Mouse (Mus musculus) forebrain, embryonic 10.5 days (tissue): ENCODE data around the gene Morn1. TPM values are rescaled to one million over a fixed set of nuclear protein-coding genes. Genes with fewer than 3 reads are reported as not detected.

Source experiments
- DNase-seq: peaks from one replicate; pipeline ENCODE4 v3.0.0-alpha.2; 2017; ENCODE audit warnings: low spot score; ENCODE audit errors: extremely low spot score
- H3K27ac ChIP-seq: fragments of 300-500 bp; sonication (generic); 2 replicates; pipeline ENCODE4 v1.5.1; 2016; ENCODE audit warnings: mild to moderate bottlenecking
- H3K27me3 ChIP-seq: fragments of 300-500 bp; sonication (generic); 2 replicates; pipeline ENCODE4 v1.6.1; 2016; ENCODE audit warnings: mild to moderate bottlenecking; ENCODE audit not compliant: poor library complexity, severe bottlenecking
- H3K36me3 ChIP-seq: fragments of 300-500 bp; sonication (generic); replicated peaks from 2 replicates; pipeline ENCODE4 v1.6.1; 2016; ENCODE audit warnings: mild to moderate bottlenecking, moderate library complexity
- H3K4me1 ChIP-seq: fragments of 300-500 bp; sonication (generic); 2 replicates; pipeline ENCODE4 v1.6.1; 2016
- H3K4me3 ChIP-seq: fragments of 300-500 bp; sonication (generic); 2 replicates; pipeline ENCODE4 v1.5.1; 2016; ENCODE audit warnings: mild to moderate bottlenecking, moderate library complexity
- H3K9me3 ChIP-seq: fragments of 300-500 bp; sonication (generic); 2 replicates; pipeline ENCODE4 v1.6.1; 2016; ENCODE audit warnings: mild to moderate bottlenecking, moderate library complexity
- WGBS: fragments of 180-500 bp; shearing (Covaris S2); methylation state at CpG from one replicate; pipeline ENCODE4 v1.1.7; 2016; 5-methylcytosine and 5-hydroxymethylcytosine counted together
- polyA plus RNA-seq: library from polyadenylated mRNA; unstranded; fragments of >200 nt; fragmentation: Nextera tagmentation; extraction: Ambion mirVana; gene quantifications from 2 replicates; pipeline ENCODE4 v1.2.1, GENCODE M21; 2016

Morn1 gene
- polyA plus RNA-seq, 1 experiment from 2014 or later, result 6.8 TPM

DNA sequence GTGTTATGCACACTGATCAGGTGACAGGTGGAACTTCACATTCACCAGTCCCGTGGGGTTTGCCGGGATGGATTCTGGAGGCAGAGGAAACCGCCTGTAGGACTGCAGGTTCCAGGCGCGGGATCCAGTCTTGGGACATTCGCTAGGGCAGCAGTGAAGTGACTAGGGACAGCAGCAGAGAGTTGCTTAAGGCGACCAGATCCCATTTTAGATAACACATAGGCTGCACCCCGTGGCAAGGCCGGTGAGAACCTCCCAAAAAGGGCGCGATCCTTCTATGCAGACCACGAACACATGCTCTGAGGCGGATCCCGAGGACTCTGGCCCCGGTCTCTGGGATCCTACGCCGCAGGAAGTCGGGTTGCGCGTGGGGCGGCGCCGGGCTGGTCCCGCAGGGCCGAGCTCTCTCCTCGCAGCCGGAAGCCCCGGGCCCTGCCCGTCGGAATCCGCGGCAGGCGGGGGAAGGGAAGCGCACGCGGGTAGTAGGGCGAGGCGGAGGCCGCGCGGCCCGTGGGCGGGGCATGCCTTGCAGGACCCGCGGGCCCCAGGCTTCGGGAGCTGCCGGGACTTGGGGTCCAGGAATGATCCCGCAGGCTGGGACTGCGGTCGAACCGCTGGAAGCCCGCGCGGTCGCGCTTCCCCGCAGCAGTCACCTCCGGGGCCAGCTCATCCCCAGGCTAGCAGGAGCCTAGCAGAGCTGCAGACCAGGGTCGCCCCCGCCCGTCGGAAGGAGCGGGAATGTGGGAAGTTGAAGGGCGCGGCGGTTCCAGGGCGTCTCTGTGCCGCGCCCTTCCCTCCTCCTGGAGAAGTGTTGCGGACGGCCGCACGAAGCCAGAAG is 64.1 kb downstream of the Morn1 start:
- H3K27me3 ChIP-seq, result peaks cover 37% of the 10 kb centered on the region
- peak overlapping the region; percentile 84 for H3K27ac ChIP-seq
- H3K4me1 ChIP-seq, result peaks cover 55% of the 10 kb centered on the region
- H3K36me3 ChIP-seq, result peaks cover 33% of the 10 kb centered on the region
- 7% methylated on average over 73 of the region's 73 CpGs for WGBS
- no peaks in the 10 kb centered on the region for H3K9me3 ChIP-seq
- peak; percentile 68 for DNase-seq
- H3K4me3 ChIP-seq, result peak overlapping the region; percentile 55

DNA sequence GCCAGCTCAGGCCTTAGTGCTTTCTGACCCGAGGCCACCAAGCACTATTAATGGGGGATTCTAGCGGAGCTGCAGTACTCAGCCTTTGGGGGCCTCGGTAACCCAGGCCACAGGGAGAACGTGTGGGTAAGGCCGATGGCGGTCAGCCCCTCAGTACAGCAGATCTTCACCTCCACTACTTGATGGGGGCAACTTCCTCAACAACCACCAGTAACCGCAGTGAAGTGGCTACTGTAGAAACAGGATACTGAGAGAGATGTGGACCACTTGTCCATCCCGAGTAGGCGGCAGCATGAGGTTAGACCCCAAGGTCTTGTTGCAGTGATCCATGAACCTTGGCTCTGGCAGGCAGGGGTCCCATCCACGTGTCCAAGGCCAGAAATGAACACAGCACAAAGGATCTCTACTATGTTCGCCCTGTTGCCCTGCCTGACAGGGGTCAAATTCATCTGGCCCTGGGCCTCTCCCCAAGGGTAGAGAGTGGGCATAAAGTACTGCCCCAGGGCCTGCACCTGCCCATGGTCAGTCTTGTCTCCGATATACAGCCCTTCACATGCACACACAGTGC is 64.9 kb downstream of the Morn1 start:
- no peak for DNase-seq
- no peaks in the 10 kb centered on the region for H3K9me3 ChIP-seq
- H3K27ac ChIP-seq, result peak overlapping the region; percentile 84
- H3K4me3 ChIP-seq, result peak overlapping the region; percentile 55
- H3K4me1 ChIP-seq, result peaks cover 47% of the 10 kb centered on the region
- 52% methylated on average over 12 of the region's 12 CpGs for WGBS
- H3K36me3 ChIP-seq, result peaks cover 41% of the 10 kb centered on the region
- H3K27me3 ChIP-seq, result peaks cover 37% of the 10 kb centered on the region

DNA sequence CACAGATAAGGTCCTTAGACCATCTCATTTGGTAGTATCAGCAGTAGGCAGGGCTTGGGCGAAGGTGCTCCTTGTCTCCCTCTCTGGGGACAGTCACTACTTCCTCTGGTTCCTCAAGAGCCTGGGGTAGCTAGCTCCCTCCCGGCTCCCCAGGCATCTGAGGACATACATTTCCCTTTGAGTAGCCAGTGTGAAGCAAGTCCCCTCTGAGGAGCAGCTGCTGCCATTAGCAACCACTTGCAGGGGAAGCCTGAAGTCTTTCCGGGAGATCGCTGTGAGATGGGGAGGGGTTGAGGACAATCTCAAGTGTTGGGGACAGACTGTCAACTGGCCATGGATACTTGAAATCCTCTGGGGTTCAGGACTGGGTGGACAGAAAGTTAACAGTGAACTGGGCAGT is 65.5 kb downstream of the Morn1 start:
- H3K36me3 ChIP-seq, result peaks cover 46% of the 10 kb centered on the region
- H3K27me3 ChIP-seq, result peaks cover 37% of the 10 kb centered on the region
- peaks cover 47% of the 10 kb centered on the region for H3K4me1 ChIP-seq
- 88% methylated on average over 4 of the region's 4 CpGs for WGBS
- DNase-seq, result no peak
- H3K27ac ChIP-seq, result peak overlapping the region; percentile 84; the same call in 1 of the 2 replicates
- H3K9me3 ChIP-seq, result no peaks in the 10 kb centered on the region
- 0 out of 2 replicates have a peak overlapping the region, but pooled peaks have one; percentile 55 for H3K4me3 ChIP-seq

DNA sequence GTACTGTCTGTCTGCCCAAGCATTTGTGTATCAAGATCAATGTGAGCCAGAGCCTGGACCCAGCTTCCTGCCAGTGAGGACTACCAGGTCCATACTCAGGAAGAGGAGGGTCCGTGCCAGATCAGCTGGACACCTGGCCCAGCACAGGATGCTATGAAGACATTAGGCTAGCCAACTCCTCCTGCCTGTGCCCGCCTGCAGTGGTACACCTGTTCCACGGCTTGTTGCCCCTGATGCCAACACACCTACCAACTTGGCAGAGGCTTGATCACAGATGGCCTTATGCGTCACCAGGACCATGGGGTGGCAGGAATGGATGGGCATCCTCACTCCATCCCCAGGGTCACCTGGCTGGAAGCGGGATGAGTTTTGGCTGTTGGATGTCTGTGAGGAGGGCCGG is 66.1 kb downstream of the Morn1 start:
- no peak overlapping the region for H3K27ac ChIP-seq
- H3K9me3 ChIP-seq, result no peaks in the 10 kb centered on the region
- peaks cover 37% of the 10 kb centered on the region for H3K27me3 ChIP-seq
- peaks cover 47% of the 10 kb centered on the region for H3K4me1 ChIP-seq
- 94% methylated on average over 6 of the region's 6 CpGs for WGBS
- H3K4me3 ChIP-seq, result no peak overlapping the region
- H3K36me3 ChIP-seq, result peaks cover 53% of the 10 kb centered on the region
- no peak for DNase-seq

DNA sequence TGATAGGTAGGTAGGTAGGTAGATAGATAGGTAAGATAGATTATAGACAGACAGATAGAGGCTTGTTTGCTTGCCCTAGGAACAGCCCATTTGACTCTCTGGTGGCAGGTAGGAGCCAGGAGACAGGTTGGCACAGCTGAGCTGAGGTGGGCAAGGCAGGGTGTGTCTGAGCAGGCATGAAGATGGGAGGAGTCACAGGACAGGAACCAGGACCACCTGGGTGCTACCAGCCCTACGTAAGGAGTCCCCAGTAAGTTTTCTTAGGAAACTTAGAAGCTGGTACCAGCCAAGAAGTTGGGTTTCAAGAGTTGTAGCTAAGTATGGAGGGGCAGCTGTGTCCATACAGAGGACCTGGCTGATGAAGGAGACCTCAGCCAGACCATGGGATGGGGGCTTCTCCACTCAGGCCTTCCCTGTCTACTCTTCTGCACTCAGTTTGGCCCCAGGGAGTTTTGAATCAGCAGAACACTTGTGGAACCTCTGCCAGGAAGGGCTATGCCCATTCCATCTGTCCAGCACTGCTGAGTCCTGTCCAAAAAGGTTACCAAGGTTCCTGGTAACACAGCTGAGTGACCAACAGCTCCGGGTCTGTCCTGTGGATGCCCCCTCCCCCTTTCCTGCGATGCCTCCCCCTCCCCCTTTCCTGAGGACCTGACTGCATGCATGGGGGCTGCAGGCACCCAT is 67.2 kb downstream of the Morn1 start:
- H3K4me3 ChIP-seq, result no peak overlapping the region
- H3K27ac ChIP-seq, result no peak overlapping the region
- H3K9me3 ChIP-seq, result no peaks in the 10 kb centered on the region
- no peak for DNase-seq
- H3K4me1 ChIP-seq, result peaks cover 47% of the 10 kb centered on the region
- 76% methylated on average over 3 of the region's 3 CpGs for WGBS
- peaks cover 63% of the 10 kb centered on the region for H3K36me3 ChIP-seq
- H3K27me3 ChIP-seq, result peaks cover 35% of the 10 kb centered on the region

DNA sequence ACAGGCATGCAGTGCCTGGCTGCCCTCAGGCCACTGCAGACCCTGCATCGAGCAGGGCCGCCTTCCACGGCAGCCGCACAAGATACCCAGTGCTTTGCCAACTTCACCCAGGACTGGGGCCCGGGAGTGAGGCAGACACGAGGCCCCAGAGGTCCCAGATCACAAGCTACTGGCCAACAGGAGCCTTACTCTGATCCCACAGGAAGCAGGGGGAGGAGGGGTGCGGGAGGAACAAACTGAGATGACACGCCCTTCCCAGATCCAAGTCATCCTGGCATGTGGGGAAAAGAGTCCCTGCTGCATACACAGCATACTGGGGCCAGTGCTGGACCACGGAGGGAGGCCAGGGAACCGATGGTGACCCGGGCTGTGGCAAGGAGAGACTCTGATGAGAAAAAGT is 68.6 kb downstream of the Morn1 start:
- H3K9me3 ChIP-seq, result no peaks in the 10 kb centered on the region
- H3K27me3 ChIP-seq, result peaks cover 21% of the 10 kb centered on the region
- peaks cover 37% of the 10 kb centered on the region for H3K4me1 ChIP-seq
- 79% methylated on average over 11 of the region's 11 CpGs for WGBS
- no peak overlapping the region for H3K4me3 ChIP-seq
- DNase-seq, result no peak
- peaks cover 78% of the 10 kb centered on the region for H3K36me3 ChIP-seq
- H3K27ac ChIP-seq, result no peak overlapping the region

DNA sequence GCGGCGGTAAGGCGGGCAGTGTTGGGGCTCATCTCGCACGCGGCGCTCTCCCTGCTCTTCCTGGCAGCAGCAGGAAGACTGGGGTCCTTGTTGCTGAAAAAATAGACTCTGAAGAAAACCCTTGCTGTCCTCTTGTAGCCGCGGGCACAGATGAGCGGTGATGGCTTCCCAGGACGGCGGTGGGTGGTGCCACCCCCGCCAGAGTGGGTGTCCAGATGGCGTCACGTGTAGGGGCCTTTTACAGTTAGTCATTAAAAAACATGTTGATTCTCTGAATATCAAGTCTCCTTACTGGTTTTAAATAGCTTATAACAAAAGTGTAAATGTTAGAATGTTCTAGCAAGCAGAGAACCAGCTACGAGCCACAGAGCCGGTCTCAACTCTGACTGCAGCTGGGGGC is 70.4 kb downstream of the Morn1 start:
- H3K9me3 ChIP-seq, result no peaks in the 10 kb centered on the region
- peaks cover 33% of the 10 kb centered on the region for H3K4me1 ChIP-seq
- H3K4me3 ChIP-seq, result no peak overlapping the region
- DNase-seq, result no peak
- H3K27ac ChIP-seq, result no peak overlapping the region
- 95% methylated on average over 17 of the region's 17 CpGs for WGBS
- peaks cover 8% of the 10 kb centered on the region for H3K27me3 ChIP-seq
- H3K36me3 ChIP-seq, result peaks cover 81% of the 10 kb centered on the region

DNA sequence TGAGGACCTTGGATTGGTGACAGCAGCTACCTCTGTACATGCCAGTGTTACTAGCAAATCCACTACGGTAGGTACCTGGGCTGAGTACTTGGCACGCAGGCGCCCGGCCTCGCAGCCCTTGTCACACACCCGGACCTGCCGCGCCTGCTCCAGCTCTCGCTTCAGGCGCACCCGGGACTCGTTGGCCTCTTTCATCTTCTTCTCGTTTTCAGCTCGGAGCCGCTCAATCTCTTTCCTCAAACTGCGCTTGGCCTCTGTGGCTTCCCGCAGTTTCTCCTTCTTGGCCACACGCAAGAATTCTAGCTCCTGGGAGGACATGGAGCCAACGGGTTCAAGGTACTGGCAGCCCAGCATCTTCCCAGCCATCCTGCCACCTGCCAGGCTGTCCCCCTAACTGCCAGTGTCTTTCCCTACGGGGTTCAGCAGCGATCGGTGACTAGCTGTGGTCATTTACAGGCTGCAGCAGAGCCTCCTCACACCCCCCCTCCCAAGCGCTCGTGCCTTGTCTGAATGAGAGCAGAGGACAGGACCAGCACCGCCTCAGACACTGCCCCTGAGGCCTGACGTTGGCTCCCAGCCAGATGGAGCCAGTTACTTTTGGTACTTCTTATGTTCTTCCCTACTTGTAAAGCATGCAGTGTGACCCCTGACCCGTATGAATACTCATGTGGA is 71.6 kb downstream of the Morn1 start:
- Histone ChIP-seq H3K36me3 (peaks cover 71% of the 10 kb centered on the region), H3K27me3 (no peaks in the 10 kb centered on the region), H3K4me3 (no peak overlapping the region), H3K27ac (no peak overlapping the region), H3K9me3 (no peaks in the 10 kb centered on the region), H3K4me1 (peaks cover 39% of the 10 kb centered on the region)
- DNase-seq, result no peak
- 93% methylated on average over 27 of the region's 27 CpGs for WGBS

DNA sequence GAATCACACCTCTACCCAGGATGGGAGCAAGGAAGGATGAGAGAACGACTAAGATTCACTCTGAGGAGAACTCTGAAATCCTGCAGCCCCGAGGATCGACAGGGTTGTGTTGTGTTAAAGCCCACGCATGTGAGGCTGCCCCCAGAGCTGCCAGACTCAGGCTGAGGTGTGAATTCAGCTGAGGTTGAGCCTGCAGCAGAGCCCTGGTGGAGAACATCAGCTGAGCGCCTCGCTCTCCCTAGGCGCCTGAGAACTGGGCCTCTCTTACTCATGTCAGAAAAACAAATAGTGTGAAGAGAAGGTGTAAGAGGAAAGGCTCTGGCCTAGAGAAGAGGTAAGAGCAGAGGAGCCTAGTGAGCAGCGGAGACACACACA is 72.2 kb downstream of the Morn1 start:
- Histone ChIP-seq H3K9me3 (no peaks in the 10 kb centered on the region), H3K27me3 (no peaks in the 10 kb centered on the region), H3K27ac (no peak overlapping the region), H3K36me3 (peaks cover 66% of the 10 kb centered on the region), H3K4me1 (peaks cover 45% of the 10 kb centered on the region), H3K4me3 (no peak overlapping the region)
- no peak for DNase-seq
- 89% methylated on average over 8 of the region's 8 CpGs for WGBS

DNA sequence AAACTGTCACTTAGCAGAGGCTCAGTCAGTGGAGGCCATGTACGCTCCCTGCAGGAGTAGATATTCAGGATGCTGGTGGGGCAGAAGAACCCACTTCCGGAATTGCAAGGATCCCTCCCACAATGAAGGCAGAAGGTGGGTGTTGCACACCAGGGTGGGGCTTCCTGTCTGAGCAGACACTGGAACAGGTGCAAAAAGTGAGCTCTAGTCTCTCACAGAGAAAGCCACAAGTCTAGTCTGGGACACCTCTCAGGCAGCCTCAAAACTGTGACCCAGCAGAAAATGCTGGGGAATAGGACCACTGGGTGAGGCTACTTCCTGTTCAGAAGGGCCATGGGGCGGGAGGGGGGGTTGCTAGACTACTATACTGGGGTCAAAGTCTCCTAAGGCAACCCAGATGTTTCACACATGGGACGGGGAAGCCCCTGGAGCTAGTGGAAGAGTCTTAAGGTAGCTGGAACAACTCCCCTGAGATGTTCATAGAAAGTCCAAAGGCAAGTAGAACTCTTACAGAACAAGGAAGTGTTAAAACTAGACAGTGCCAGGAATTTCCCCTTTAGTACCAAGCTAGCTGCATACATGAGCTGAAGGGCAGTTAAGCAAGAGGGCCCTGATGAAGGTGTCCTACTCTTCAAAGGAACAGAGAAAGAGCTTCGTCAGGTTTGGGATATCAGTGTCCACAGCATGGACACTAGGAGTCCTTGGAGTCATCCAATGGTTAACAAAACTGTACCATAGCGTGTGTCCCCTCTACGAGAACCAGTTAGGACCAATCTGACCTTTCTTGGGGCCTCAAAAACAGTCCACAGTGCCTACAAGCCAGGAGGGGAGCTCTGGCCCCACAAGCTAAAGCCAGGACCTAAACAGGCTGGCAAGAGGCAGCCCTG is 76.3 kb downstream of the Morn1 start:
- Histone ChIP-seq H3K27me3 (no peaks in the 10 kb centered on the region), H3K4me3 (no peak overlapping the region), H3K36me3 (peaks cover 42% of the 10 kb centered on the region), H3K4me1 (peaks cover 52% of the 10 kb centered on the region), H3K9me3 (no peaks in the 10 kb centered on the region), H3K27ac (peak overlapping the region; percentile 58)
- no peak for DNase-seq
- WGBS, result 79% methylated on average over 7 of the region's 7 CpGs

DNA sequence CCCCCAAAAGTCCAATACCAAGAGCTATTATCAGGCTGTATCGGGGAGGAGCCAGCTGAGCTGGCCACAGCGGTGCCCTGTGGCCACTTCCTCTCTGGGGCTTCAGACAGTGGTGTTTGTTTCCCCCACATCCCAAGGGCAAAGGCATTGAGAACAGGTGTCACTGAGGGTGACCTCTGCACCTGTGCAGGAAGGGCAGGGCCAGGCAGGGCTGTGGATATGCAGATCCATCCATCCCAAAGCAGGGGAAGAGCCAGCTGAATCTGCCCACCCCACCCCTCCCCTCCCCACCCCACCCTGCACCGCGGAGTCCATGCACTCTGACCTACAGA is 76.9 kb downstream of the Morn1 start:
- Histone ChIP-seq H3K27ac (peak overlapping the region; percentile 58), H3K4me1 (peaks cover 57% of the 10 kb centered on the region)
- 52% methylated on average over 4 of the region's 4 CpGs for WGBS

DNA sequence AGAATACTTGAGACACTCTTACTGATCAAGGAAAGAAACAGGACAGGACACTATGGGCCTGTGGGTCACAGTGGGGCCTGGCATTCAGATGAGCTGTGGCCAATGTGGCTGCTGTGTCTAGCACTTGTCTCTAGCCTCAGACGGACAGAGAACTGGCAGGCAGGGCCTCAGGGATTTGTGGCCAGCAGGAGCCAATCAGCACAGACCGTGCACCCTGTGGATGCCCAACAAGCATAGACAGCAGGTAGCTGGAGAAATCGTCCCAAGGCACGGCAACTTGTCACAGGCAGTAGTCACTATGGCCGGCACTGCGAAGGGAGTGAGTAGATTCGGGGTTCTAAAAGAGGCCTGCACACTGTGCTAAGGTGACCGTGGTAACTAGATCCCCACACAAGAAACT is 77.3 kb downstream of the Morn1 start:
- H3K27ac ChIP-seq, result peak overlapping the region; percentile 58
- H3K36me3 ChIP-seq, result peaks cover 32% of the 10 kb centered on the region
- no peak for DNase-seq
- no peaks in the 10 kb centered on the region for H3K27me3 ChIP-seq
- H3K4me1 ChIP-seq, result peaks cover 57% of the 10 kb centered on the region
- no peak overlapping the region for H3K4me3 ChIP-seq
- H3K9me3 ChIP-seq, result no peaks in the 10 kb centered on the region
- whole genome bisulfite sequencing, result 54% methylated on average over 8 of the region's 8 CpGs

More for the DNA sequence above, 76.9 kb downstream of the Morn1 start:
- no peak for DNase-seq
- Histone ChIP-seq H3K27me3 (no peaks in the 10 kb centered on the region), H3K9me3 (no peaks in the 10 kb centered on the region), H3K4me3 (no peak overlapping the region), H3K36me3 (peaks cover 36% of the 10 kb centered on the region)
